Mouse (Mus musculus) heart, embryonic 13.5 days (tissue): ENCODE measurements around the gene Plcb2. TPM values are rescaled to one million over a fixed set of nuclear protein-coding genes. Genes with fewer than 3 reads are reported as not detected.

Source experiments
- ATAC-seq: fragments of 200-750 bp; cut with Nextera tagmentation; 2 replicates; pipeline ENCODE4 v1.8.0; 2017; ENCODE audit warnings: moderate TSS enrichment; ENCODE audit not compliant: insufficient number of reproducible peaks, low FRiP score, low TSS enrichment; ENCODE audit errors: extremely low read depth
- H3K27ac ChIP-seq: fragments of 300-500 bp; sonication (generic); replicated peaks from 2 replicates; pipeline ENCODE4 v1.5.1; 2015; ENCODE audit warnings: moderate library complexity, mild to moderate bottlenecking, inconsistent platforms
- H3K27me3 ChIP-seq: fragments of 300-500 bp; sonication (generic); replicated peaks from 2 replicates; pipeline ENCODE4 v1.6.1; 2015; ENCODE audit warnings: mild to moderate bottlenecking, inconsistent platforms
- H3K36me3 ChIP-seq: fragments of 300-500 bp; sonication (generic); 2 replicates; pipeline ENCODE4 v1.6.1; 2015; ENCODE audit warnings: mild to moderate bottlenecking, inconsistent platforms
- H3K4me1 ChIP-seq: fragments of 300-500 bp; sonication (generic); 2 replicates; pipeline ENCODE4 v1.6.1; 2015; ENCODE audit warnings: inconsistent platforms
- H3K4me2 ChIP-seq: fragments of 300-500 bp; sonication (generic); 2 replicates; pipeline ENCODE4 v1.6.1; 2015; ENCODE audit warnings: inconsistent platforms, mild to moderate bottlenecking, moderate library complexity
- H3K4me3 ChIP-seq: fragments of 300-500 bp; sonication (generic); 2 replicates; pipeline ENCODE4 v1.5.1; 2015; ENCODE audit warnings: moderate library complexity, mild to moderate bottlenecking, inconsistent platforms
- H3K9ac ChIP-seq: fragments of 300-500 bp; sonication (generic); 2 replicates; pipeline ENCODE4 v1.6.1; 2015; ENCODE audit warnings: inconsistent platforms, mild to moderate bottlenecking, moderate library complexity
- H3K9me3 ChIP-seq: fragments of 300-500 bp; sonication (generic); 2 replicates; pipeline ENCODE4 v1.6.1; 2016; ENCODE audit warnings: inconsistent platforms
- WGBS: fragments of 180-500 bp; shearing (Covaris S2); methylation state at CpG from one replicate; pipeline ENCODE4 v1.1.7; 2015; ENCODE audit warnings: mixed read lengths; 5-methylcytosine and 5-hydroxymethylcytosine counted together
- polyA plus RNA-seq: library from polyadenylated mRNA; unstranded; fragments of >200 nt; fragmentation: Nextera tagmentation; extraction: Ambion mirVana; gene quantifications from 2 replicates; pipeline ENCODE4 v1.2.1, GENCODE M21; 2015

The Plcb2 gene
- 0.94 and 1.6 TPM in 2 replicates for polyA plus RNA-seq

DNA sequence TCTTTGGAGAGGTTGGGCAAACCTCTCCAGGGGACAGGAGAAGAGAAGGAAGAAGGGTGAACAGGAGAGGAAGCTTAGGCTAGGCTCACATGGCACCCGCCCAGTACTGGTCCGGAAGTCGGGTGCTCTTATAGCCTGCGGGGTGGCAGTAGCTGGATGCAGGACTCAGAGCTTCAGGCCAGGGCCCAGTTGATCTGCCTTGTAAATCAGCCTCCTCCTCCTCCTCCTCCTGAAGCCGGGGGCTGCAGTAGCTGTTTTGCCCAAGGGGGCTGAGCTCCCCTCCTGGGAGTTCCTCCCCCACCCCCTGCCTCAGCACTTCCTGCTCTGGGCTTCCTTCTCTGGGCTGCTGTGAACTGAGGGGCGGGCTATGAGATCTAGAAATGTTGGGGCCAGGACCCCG lies at the start of gene Plcb2:
Gene Plcb2, minus strand, starts transcription at position 102 of the 400 bp plus-strand sequence.
- peaks cover 33% of the 10 kb centered on the region for H3K4me1 ChIP-seq
- ATAC-seq: no peak
- H3K27me3 ChIP-seq: peaks cover 57% of the 10 kb centered on the region
- H3K9me3 ChIP-seq: no peaks in the 10 kb centered on the region
- H3K4me3 ChIP-seq: no peak within 1 kb of the TSS
- no peaks in the 10 kb centered on the region for H3K36me3 ChIP-seq
- WGBS: 18% methylated on average over 7 of the region's 7 CpGs
- peak within 1 kb of the TSS; percentile 42 for H3K4me2 ChIP-seq
- H3K9ac ChIP-seq: peak within 1 kb of the TSS; percentile 45
- H3K27ac ChIP-seq: peak within 1 kb of the TSS; percentile 62

DNA sequence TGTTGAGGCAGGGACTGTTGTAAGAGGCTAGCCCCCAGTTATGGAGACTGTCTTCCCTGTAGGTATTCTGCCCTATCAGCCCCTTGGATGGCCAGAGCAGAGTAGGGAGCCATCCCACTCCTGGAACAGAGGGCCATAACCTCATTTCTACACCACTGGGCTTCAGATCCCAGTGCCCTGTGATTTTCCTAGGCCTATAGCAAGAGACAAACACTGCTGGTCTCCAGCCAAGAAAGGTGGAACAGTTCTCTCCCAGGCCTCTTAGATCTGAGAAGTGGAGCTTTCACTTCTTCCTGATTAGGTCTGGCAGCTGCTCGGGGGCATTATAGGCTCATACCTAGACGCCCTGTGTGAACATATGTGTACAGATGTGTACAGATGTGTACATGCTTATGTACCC lies 48.1 kb upstream of the Plcb2 start:
- Histone ChIP-seq H3K9ac (no peak overlapping the region), H3K36me3 (no peaks in the 10 kb centered on the region), H3K27ac (peak overlapping the region; percentile 33), H3K4me2 (no peak overlapping the region), H3K4me1 (peaks cover 24% of the 10 kb centered on the region), H3K9me3 (no peaks in the 10 kb centered on the region), H3K4me3 (no peak overlapping the region), H3K27me3 (peaks cover 28% of the 10 kb centered on the region)
- WGBS: 55% methylated on average over 2 of the region's 2 CpGs
- ATAC-seq: no peak

- Histone ChIP-seq H3K4me1 (peaks cover 24% of the 10 kb centered on the region), H3K4me2 (no peak overlapping the region), H3K9ac (no peak overlapping the region), H3K9me3 (no peaks in the 10 kb centered on the region), H3K27ac (peak overlapping the region; percentile 33), H3K36me3 (no peaks in the 10 kb centered on the region), H3K27me3 (peaks cover 23% of the 10 kb centered on the region), H3K4me3 (no peak overlapping the region)
- 82% methylated on average over 3 of the region's 4 CpGs for WGBS
- no peak for ATAC-seq
Observed at GRCm38 (mm10) chr2:118775846-118776245, 47.6 kb upstream of the Plcb2 start.

- Histone ChIP-seq H3K9me3 (no peaks in the 10 kb centered on the region), H3K4me1 (peaks cover 24% of the 10 kb centered on the region), H3K4me3 (no peak overlapping the region), H3K27ac (0 out of 2 replicates have a peak overlapping the region, but pooled peaks have one; percentile 33), H3K9ac (no peak overlapping the region), H3K36me3 (no peaks in the 10 kb centered on the region), H3K27me3 (peaks cover 19% of the 10 kb centered on the region), H3K4me2 (no peak overlapping the region)
- ATAC-seq: no peak
- WGBS: 17% methylated on average over 1 of the region's 1 CpGs
Observed at GRCm38 (mm10) chr2:118775396-118775795, 47.2 kb upstream of the Plcb2 start.

- Histone ChIP-seq H3K4me1 (peaks cover 18% of the 10 kb centered on the region), H3K27me3 (peaks cover 11% of the 10 kb centered on the region; the same call in 1 of the 2 replicates), H3K9me3 (no peaks in the 10 kb centered on the region), H3K36me3 (no peaks in the 10 kb centered on the region), H3K9ac (no peak overlapping the region), H3K27ac (no peak overlapping the region), H3K4me3 (no peak overlapping the region), H3K4me2 (no peak overlapping the region)
- ATAC-seq: no peak
- WGBS: 71% methylated on average over 2 of the region's 2 CpGs
Observed at GRCm38 (mm10) chr2:118774536-118774935, 46.3 kb upstream of the Plcb2 start.

DNA sequence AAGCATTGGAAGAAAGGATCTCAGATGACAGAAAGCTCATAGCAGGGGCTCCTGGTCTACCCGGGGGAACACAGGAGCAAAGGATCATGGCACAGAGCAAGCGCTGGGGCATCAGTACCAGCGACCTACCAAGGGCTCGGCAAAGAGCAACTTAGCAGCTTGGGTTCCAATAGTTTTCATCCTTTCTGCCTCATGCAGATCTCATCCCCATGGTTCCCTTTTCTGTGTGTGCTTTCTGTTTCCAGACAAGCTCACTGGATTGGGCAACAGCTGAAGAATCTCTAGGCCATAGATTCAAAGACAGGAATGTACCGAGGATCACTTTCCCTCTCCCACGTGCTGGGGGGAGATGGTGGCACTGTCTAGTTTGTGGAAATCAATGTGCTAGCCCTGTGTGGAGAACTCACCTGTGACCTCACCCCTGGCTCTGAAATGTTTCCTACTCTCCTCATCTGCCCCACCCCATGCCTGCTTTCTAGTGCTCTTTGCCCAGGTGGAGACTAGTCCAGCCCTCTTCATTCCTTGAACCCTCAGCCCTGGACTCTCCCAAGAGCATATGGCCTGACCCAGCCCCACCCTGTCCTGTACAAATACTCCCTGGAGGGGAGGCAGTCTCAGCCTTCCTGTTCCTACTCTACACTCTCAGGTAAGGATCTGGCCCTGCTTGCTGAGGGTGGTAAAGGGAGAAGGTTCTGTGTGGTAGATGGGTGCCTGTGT lies 44.1 kb upstream of the Plcb2 start, which contains the start of gene Phgr1:
Gene Phgr1, plus strand, starts transcription at position 612 of the 717 bp plus-strand sequence.
- Histone ChIP-seq H3K4me3 (no peak within 1 kb of the TSS), H3K4me1 (peaks cover 12% of the 10 kb centered on the region), H3K9ac (no peak within 1 kb of the TSS), H3K27ac (no peak within 1 kb of the TSS), H3K9me3 (no peaks in the 10 kb centered on the region), H3K36me3 (no peaks in the 10 kb centered on the region), H3K27me3 (peaks cover 12% of the 10 kb centered on the region; the same call in 1 of the 2 replicates), H3K4me2 (no peak within 1 kb of the TSS)
- ATAC-seq: no peak
- WGBS: 75% methylated on average over 6 of the region's 6 CpGs

- Histone ChIP-seq H3K4me2 (no peak overlapping the region), H3K9ac (no peak overlapping the region), H3K36me3 (no peaks in the 10 kb centered on the region), H3K27ac (no peak overlapping the region), H3K9me3 (no peaks in the 10 kb centered on the region), H3K4me1 (peaks cover 30% of the 10 kb centered on the region), H3K4me3 (no peak overlapping the region), H3K27me3 (peaks cover 13% of the 10 kb centered on the region; the same call in 1 of the 2 replicates)
- whole genome bisulfite sequencing: 64% methylated on average over 10 of the region's 10 CpGs
- ATAC-seq: no peak
Observed at GRCm38 (mm10) chr2:118766041-118767033, 38.1 kb upstream of the Plcb2 start.

DNA sequence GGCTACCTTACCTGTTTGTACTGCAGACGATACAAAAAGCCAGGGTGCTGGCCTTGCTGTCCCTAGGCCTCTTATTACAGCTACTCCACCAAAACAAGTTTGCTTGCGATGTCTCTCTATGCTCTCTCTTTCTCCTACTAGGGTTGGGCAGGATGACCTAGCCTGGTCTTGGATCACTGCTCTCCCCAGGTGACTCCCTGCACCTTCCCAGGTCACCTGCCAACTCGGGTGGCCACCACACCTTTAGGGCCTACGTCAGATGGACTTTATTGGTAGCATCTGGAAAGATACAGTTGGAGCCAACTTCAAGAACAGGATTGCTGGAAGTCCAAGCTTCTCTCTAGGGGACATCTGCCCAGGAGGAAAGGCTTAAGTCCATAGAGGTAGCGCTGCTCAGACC lies 36.6 kb upstream of the Plcb2 start:
- Histone ChIP-seq H3K27ac (no peak overlapping the region), H3K27me3 (peaks cover 13% of the 10 kb centered on the region; the same call in 1 of the 2 replicates)
- 78% methylated on average over 5 of the region's 5 CpGs for WGBS

DNA sequence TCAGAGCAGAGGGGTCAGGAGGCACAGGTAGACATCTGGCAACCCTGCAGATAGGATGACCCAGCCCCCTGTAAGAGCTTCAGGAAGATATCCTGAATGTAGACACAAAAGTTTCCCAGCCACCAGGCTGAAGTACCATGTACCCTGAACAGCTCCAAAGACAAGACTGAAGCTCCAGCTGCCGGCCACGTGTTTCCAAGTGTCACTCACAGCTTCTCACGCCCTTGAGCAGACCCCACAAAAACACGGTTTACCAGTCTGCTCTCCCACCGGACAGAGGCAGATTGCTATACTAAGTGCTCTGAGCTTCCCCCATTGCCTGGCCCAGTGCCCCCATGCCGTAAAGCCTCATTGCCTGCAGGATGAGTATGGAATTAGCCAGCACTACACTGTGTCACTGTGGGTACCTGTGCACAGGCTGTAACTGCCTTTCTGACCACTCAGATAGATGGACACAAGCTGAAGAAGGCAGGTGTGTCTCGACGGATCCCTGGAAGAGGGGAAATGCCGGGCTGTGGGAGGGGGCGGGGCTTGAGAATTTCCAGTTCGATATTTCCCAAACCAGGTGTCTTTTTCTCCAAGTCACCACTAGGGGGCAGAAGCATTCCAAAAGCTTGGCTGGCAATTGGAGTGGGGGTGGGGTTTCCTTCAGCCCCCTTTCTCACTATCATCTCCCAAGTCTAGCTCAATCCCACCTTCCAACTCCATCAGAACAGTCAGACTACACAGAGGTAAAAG lies 36.0 kb upstream of the Plcb2 start:
- Histone ChIP-seq H3K36me3 (no peaks in the 10 kb centered on the region), H3K27ac (peak overlapping the region; percentile 71), H3K4me2 (0 out of 2 replicates have a peak overlapping the region, but pooled peaks have one; percentile 26), H3K4me1 (peaks cover 50% of the 10 kb centered on the region), H3K9ac (0 out of 2 replicates have a peak overlapping the region, but pooled peaks have one; percentile 37), H3K4me3 (no peak overlapping the region), H3K27me3 (peaks cover 17% of the 10 kb centered on the region; the same call in 1 of the 2 replicates), H3K9me3 (no peaks in the 10 kb centered on the region)
- WGBS: 15% methylated on average over 11 of the region's 11 CpGs
- no peak for ATAC-seq

More for the DNA sequence above, 36.6 kb upstream of the Plcb2 start:
- Histone ChIP-seq H3K9ac (no peak overlapping the region), H3K36me3 (no peaks in the 10 kb centered on the region), H3K4me2 (no peak overlapping the region), H3K4me3 (no peak overlapping the region), H3K4me1 (peaks cover 45% of the 10 kb centered on the region), H3K9me3 (no peaks in the 10 kb centered on the region)
- ATAC-seq: no peak

- no peaks in the 10 kb centered on the region for H3K9me3 ChIP-seq
- peaks cover 3% of the 10 kb centered on the region for H3K36me3 ChIP-seq
- H3K27me3 ChIP-seq: peaks cover 24% of the 10 kb centered on the region
- 57% methylated on average over 7 of the region's 7 CpGs for WGBS
- no peak for ATAC-seq
- H3K4me1 ChIP-seq: peaks cover 51% of the 10 kb centered on the region
- 0 out of 2 replicates have a peak overlapping the region, but pooled peaks have one; percentile 70 for H3K4me2 ChIP-seq
- peak overlapping the region; percentile 82 for H3K9ac ChIP-seq
- peak overlapping the region; percentile 98 for H3K27ac ChIP-seq
- no peak overlapping the region for H3K4me3 ChIP-seq
Observed at GRCm38 (mm10) chr2:118763469-118763868, 35.2 kb upstream of the Plcb2 start.
